Mouse (Mus musculus): ENCODE results near the gene Phf12.
"Not testable (repeated sequence)": the region's sequence is repeated elsewhere in the genome, so short reads cannot be mapped to it uniquely, and the experiment has no call there.

Gene Phf12

DNA sequence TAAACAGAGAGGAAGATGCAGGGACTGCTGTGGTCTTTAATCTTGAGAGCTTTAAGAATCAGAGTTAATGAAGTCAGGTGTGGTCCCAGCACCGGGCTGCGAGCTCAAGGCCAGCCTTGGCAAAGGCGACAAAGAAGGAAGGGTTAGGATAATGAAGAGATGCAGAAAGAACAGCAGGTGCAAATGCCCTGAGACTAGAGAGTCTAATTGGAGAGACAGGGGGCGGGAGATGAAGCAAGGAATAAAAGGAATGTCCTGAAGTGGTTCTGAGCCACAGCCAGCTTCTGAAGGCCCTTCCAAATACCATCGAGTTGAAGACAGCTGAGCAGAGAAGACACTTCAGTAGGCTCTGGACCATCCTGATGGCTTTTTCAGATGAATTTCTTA lies 50.2 kb downstream of the Phf12 start:
- DNase-seq: peak in 1 of 2 experiments; percentile 26

DNA sequence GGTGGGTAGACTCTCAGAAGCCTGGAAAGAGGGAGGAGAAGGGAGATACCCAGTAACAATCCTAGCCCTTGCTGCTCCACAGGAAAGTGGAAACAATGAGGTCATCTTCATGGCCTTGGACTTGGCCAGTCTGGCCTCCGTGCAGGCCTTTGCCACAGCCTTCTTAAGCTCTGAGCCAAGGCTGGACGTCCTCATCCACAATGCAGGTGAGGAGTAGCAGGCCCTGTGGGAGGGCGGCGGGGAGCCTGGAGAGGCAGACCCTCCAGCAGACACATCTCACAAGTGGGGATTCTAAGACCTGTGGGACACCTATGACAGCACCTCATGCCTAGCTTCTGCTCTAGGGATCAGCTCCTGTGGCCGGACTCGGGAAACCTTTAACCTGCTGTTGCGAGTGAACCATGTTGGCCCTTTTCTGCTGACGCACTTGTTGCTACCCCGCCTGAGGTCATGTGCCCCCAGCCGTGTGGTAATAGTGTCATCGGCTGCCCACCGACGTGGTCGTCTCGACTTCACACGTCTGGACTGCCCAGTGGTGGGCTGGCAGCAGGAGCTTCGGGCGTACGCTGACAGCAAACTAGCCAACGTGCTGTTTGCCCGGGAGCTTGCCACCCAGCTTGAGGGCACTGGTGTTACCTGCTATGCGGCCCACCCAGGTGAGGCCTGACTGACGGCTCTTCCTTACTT lies 51.5 kb downstream of the Phf12 start:
- DNase-seq: no peak

DNA sequence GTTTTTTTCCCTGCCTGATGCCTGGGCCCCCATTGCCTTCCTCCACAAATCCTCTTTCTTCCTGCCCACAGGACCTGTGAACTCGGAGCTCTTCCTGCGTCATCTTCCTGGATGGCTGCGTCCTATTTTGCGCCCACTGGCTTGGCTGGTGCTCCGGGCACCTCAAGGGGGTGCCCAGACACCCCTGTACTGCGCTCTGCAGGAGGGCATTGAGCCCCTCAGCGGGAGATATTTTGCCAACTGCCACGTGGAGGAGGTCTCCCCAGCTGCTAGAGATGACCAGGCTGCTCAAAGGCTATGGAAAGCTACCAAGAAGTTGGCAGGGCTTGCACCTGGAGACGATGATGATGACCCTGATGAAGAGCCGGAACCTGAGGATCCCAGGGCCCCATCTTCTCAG lies 54.2 kb downstream of the Phf12 start:
- DNase-seq: no peak

DNA sequence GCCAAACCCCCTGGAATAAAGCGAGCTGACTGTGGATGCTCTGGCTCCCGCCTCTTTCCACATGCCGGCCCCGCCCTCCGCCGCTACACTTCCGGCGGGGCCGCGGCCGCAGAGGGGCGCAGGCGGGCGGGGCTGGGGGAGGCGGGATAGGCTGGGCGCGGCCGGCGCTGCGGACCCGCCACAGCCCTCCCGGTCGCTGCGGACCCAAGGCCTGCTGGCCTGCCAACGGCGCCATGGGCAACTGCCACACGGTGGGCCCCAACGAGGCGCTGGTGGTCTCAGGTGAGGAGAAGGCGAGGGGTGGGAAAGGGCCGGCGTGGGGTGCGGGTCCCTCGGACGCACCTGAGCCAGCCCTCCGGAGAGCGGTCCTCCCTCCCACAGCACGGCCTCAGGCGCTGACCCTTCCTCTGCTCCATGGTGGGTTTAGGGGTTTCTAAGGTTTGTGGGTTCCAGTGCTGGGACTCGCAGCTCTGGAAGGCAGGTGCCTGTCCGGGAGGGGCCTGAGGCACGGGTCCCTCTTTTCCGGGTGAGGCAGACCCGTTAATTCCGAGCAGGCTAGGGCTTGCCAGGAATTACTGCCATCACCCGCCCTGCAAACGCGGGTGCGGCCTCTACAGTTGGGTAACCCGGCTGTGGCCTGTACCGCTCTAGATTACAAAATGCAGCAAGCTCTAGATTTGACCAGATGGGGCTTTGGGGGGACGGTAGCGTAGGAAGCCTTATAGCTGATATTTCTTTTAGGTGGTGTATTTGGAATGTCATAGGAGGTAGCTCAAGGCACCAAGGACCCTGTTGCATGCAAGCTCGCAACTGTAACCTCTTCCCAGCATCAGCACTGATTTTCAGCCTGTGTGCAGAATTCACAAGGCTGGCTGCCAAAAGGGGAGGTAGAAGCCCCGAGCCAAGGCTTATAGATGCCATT lies 55.5 kb downstream of the Phf12 start, which contains the start of gene Flot2:
Gene Flot2, plus strand, starts transcription at position 101 of the 922 bp plus-strand sequence.
- peak; percentile 74 to 78 for DNase-seq

DNA sequence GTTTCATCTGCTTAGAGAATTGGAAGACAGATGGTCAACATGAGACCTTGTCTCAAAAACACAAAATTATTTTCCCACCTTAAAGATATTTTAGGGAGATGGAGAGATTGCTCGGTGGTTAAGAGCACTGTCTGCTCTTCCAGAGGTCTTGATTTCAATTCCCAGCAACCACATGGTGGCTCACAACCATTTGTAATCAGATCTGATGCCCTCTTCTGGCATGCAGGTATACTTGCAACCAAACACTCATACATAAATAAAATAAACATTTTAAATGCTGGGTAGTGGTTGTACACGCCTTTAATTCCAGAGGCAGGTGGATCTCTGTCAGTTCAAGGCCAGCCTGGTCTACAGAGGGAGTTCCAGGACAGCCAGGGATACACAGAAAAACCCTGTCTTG lies 58.3 kb downstream of the Phf12 start:
- DNase-seq: no peak

DNA sequence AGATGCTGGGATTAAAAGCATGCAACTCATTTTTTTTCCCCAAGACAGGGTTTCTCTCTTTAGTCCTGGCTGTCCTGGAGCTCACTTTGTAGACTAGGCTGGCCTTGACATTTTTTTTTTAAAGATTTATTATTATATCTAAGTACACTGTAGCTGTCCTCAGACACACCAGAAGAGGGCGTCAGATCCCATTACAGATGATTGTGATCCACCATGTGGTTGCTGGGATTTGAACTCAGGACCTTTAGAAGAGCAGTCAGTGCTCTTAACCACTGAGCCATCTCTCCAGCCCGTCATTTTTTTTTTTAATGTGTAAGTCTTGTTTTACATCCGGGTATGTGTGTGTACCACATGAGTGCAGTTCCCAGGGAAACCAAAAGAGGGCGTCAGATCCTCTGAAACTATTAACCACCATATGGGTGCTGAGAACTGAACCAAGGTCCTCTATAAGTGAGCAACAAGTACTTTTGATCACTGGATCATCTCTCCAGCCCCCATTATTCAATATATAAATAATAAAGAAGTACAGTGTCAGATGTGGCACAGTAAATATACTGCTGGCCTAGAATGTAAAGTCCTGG lies 59.8 kb downstream of the Phf12 start:
- peak in 1 of 2 experiments; percentile 28 for DNase-seq

DNA sequence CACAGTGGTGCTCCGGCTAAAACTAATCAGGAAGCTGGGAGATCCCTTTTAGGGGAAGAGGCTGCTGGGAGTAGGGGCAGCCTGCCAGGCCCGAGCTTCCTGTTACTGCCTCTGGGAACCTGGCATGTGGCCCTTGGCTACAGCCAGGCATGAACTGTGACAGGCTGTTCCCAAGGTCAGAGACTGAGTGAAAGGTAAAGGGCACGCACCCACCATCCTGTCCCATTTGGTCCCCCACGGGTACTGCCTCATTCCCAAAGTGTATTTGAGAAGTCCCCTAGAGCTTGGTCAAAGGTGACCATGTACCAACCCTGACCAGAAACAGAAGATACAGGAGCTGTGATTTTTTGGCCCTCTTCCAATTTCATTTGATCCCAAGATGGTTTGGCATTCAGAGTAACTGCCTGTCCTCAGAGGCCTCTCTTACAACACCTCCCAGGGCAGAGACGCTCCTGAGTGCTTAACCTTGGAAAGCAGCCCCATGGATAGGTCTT lies 62.3 kb downstream of the Phf12 start:
- peak; percentile 94 to 96 for DNase-seq

DNA sequence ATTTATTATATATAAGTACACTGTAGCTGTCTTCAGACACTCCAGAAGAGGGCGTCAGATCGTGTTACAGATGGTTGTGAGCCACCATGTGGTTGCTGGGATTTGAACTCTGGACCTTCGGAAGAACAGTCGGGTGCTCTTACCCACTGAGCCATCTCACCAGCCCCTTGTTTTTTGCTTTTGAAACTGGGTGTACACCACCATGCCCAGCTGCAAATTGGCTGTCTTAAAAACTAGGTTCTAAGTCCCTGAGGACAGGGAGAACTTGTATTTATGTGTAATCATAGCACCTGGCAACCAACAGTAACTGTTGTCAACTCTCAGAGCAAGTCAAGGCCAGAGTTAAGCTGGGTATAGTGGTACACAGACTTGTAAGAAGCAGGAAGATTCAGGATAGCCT lies 66.1 kb downstream of the Phf12 start:
- DNase-seq: not testable (repeated sequence)

DNA sequence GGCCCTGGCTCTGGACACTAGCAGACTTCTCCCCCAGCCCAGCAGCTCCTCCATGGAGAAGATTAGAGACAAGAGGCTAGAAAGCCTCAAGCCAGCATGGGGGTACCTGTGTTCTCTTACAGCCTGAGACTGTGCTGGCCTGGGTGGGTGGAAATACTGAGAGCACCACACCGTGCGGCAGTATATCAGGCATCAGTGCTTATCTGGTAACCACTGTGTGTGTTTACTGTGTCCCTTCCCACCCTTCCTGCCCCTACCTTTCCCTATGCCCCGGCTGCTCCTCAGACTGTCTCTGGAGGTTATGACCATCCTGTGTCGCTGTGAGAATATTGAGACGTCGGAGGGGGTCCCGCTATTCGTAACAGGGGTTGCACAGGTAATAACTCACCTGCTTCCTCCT lies 70.5 kb downstream of the Phf12 start:
- no peak for DNase-seq

DNA sequence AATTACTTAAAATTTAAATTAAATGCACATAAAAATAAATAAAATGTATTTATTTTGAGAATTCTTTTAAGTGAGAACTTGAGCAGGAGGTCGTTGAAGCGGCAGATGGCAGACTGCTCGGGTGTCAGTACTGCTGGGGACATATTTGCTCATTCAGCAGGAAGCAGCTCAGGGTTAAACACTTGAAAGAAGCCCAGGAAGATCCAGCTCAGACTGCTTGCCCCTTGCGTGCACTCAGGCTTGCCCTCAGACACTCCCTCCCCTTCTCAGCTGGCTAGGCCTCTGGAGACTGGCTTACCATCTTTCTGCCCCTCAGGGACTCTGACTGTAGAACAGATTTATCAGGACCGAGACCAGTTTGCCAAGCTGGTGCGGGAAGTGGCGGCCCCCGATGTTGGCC lies 74.4 kb downstream of the Phf12 start:
- DNase-seq: no peak

DNA sequence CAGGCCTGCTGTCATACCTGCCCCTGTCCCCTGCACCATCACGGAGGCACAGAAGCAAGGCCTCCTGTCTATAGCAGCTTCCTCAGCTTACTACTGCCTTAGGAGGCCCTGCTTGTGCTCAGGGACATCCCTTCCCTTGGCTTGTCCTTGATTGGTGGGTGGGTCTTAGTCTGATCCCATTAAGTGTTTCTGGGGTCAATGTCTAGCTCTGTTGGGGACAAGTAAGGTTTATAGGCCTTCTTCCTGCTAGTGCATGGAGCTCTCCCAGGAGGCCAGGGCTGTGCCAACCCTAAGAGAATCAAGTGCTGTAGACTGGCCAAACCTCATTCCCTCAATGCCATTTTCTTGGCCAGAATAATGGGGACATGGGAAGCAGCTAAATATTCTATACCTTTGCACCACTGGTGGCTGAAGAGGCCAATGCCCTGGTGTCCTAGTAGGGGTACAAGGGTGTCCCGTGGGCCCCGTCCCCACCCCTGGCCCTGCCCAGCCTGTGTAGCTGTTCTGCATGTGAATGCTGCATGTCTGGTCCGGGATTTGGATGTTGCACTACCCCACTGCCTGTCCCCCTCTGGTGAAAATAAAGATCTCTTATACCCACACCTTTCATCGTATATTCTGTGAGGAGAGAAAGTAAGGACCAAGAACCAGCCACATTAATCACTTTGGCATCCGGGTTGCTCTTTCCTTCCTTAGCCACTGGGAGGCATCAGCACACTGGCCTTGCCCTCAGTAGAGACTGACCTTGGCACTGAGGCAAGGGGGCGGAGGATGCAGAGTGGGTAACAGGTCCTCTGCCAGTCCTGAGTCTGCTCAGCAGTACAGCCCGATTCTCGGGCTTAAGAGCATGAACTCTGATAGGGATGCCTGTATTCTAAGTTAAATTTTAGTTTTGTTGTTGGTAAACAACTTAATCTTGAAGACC lies 77.5 kb downstream of the Phf12 start:
- peak; percentile 82 to 90 for DNase-seq

DNA sequence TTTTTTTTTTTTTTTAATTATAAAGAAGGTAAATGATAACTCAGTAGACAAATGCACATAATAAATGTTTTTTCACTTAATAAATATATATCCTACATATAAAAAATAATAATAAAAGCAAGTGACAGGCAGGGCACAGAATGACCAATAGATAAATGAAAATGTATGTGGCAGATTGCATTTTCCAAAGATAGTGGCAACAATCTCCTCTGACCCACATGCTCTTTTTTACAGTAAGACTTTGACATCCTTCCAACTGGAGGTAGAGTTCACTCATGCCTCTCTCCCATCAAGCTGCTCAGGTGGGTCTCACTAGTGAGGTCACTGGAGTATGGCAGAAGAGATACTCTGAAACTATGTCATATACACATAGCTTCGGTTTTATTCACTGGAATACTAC lies 80.0 kb downstream of the Phf12 start:
- no peak for DNase-seq

DNA sequence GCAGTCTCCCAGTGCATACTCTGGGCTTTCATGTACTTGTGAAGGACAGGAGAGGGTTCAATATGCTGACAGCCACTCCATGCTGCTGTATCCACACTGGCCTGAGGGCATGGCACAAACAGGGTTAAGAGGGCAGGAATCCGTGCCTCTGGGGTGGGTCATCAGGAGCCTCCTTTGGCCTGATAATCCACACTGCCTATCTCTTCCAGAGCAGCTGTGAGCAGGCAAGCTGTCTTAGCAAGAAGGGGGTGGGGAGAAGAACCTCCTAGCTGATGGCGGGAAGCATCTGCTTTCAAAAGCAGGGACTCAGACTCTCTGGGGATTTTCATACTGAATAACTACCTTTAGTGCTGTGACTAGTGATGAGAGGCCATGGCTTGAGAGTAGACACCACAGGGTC lies 83.4 kb downstream of the Phf12 start:
- DNase-seq: no peak

DNA sequence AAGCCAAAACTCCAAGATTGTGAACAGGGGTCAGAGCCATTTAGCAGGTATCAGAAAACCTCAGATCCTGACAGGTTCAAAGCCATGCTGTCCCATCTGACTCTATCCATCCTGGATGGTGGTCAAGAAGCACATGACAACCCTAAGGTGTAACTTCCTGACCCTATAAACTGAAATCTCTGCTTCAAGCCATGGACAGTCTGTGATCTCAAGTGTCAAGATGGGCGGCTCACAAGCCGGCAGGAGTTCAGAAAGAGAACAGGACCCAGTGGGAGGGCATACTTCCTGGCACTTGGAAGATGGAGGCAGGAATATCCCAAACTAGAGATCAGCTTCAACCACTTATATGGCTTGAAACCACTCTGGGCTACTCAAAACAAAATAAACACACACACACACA lies 84.1 kb downstream of the Phf12 start:
- DNase-seq: no peak

DNA sequence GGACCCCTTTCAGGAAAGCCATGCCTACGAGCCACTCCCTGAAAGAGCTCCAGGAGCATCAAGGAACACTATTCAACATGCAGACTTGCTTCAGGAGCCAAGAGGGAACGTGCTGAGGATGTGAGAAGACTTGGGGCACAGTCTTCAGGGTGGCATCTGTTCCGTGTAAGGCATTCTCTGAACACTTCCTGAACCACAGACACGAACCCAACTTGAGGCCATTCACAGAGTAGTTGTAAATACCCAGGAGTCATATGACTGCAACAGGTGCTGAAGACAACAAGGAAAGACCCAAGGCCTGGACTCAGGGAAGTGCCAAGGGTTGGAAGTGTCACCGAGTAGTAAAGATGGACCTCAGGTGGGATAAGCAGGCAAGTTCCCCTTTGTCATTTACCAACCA lies 85.0 kb downstream of the Phf12 start:
- no peak for DNase-seq

DNA sequence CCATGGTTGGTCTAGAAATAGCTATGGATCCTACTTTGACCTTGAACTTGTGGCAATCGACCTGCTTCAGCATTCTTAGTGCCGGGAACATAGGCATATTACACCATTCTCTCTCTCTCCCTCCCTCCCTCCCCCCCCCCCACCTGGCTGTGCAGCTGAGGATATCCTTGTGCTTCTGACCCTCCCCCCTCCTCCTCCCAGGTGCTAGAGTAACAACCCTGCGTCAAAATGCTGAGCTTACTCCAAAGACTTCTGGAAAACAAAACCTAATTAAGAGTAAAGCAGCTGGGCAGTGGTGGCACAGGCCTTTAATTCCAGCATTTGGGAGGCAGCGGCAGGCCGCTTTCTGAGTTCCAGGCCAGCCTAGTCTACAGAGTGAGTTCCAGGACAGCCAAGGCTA lies 86.6 kb downstream of the Phf12 start:
- DNase-seq: no peak

DNA sequence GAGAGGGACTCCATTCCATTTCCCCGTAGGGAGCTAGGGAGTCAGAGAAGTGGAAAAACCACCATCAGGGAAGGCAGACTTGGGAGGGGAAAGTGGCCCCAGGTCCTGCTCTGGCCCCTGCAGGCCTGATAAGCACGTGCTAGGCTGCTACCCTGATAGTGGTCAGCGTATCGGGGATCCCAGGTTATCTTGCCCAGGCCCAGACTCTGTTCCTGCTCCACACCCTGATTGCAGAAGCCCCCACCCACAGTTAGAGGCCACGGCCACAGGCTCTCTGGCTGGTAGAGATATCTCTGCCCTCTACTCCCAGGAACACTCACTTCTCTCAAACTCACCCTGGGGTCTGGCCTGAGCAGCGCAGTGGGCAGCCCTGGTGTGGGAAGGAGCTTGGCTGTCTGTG lies 87.1 kb downstream of the Phf12 start:
- DNase-seq: no peak

DNA sequence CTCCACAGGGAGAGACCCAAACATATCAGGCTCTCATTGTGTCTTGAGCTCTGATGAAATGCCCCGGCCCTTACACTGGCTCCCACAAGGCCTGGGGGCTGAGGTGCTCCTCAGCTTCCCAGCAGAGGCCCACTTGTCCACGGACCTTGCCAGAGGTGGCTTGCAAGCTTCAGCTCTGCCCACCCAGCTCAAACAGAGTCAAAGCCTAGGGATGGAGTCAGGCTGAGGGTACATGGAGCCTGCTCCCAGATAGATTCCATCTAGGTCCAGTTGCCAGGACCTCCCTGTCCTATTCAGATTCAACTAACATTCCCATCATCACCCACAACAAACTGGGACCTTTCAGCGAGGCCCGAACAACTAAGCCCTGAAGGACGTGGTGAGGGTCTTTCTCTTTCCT lies 89.4 kb downstream of the Phf12 start:
- no peak for DNase-seq

DNA sequence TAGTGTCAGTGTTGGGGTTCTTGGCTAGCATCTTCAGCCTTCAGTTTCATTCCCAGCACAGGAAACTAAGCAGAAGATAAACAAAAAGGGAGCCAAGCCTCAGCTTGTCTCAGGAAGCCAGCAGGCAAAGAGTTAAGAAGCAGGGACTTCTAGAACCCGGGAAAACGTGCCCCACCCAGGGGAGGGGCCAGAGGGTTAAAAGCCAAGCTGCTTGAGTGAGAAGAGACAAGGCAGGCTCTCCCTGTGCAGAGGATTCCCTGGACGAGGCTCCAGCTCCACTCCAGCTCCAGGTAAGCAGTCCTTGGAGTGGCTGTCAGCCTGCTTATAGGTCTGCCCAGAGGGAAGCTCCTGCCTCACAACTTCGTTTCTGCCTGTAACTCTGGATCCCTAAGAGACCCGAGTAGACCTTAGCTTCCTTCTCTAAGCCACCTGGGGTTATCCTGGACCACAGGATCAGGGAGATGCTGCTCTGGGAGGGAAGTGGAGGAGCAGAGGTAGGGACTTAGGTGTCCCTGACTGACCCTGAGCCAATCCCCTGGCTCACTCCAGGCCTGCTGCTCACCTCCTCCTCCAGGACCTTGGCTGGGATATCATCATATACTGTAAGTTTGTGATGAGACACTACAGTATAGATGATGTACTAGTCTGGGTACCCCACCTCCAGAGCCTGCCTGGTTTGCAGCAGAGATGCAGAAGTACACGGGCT lies 90.0 kb downstream of the Phf12 start:
- no peak for DNase-seq

DNA sequence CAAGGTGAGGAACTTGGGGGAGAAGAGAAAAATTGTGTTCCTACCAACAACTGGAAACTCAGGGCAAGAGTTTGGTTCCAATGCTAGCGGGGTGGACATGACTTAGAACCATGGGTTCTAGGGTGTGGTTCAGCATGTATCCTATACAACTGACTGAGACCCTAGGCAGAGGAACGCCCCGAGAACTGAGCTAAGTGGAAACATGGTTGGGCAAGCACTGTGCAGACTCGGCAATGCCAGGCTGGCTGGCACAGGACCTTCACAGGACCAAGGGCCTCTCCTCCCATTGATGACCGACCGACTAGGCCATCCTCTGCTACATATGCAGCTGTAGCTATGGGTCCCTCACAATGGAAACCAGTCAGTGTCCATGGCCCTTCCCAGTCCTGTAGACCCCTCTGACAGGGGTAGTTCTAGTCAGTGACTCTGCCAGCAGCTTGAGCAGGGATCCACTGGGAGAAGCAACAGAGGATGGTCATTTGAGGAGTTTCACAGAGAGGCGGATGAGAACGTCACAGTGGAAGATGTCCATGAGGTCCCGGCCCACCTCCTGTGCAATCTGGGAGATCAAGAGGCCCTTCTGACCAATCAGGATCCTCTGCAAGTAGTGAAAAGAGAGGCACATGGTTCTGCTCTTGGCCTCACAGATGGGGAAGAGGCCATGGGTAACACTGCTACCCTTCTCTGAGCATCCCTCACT lies 91.2 kb downstream of the Phf12 start:
- no peak for DNase-seq

DNA sequence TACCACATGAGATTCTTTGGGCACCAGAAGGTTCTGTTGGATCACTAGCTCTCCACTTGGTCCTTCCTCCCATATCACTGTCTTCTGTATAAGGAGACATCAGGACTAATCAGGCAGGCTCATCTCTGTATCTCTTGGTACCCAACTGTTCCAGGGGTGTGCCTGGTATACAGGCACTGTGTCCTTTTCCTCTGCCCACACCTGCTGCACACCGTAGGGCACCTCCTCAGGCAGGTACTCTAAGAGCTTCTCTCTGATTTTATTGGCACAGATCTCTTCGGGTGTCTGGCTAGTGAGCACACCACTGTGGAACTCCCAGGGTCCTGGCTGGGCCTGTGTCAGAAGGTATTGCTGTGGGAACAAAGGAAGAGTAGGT lies 91.7 kb downstream of the Phf12 start:
- no peak for DNase-seq

All from cerebellum, postnatal 14 days (tissue).